Mouse (Mus musculus): Measurements from ENCODE around the gene Llph.

Gene Llph

GRCm38 (mm10) chr10:120273335-120273734 is 46.5 kb downstream of the Llph start:
- no peak for DNase-seq (ENCODE audit: inconsistent age in 2 of 2, low spot score in 1 of 2)

GRCm38 (mm10) chr10:120279482-120280128 is 52.7 kb downstream of the Llph start:
- DNase-seq (ENCODE audit: inconsistent age in 2 of 2, low spot score in 1 of 2), result peak; percentile 12 to 38

GRCm38 (mm10) chr10:120280375-120280774 is 53.5 kb downstream of the Llph start:
- no peak for DNase-seq (ENCODE audit: inconsistent age in 2 of 2, low spot score in 1 of 2)

GRCm38 (mm10) chr10:120281700-120282099 is 54.8 kb downstream of the Llph start:
- DNase-seq (ENCODE audit: inconsistent age in 2 of 2, low spot score in 1 of 2), result no peak
